Mouse (Mus musculus) MEL-GATA-1-ER (cell line): Measurements from ENCODE around the gene Hepacam.

Experiments used
- DNase-seq: peaks from one replicate; pipeline ENCODE4 v3.0.0-alpha.2; 2012; ENCODE audit warnings: low read depth; ENCODE audit errors: extremely low read depth

Gene Hepacam

GRCm38 (mm10) chr9:37383161-37383560, 16.0 kb downstream of the Hepacam start:
- DNase-seq: no peak

- DNase-seq: no peak
Measured at GRCm38 (mm10) chr9:37384284-37385182, 17.4 kb downstream of the Hepacam start.

- no peak for DNase-seq
Measured at GRCm38 (mm10) chr9:37390891-37391290, 23.7 kb downstream of the Hepacam start.

GRCm38 (mm10) chr9:37392071-37392470, 24.9 kb downstream of the Hepacam start:
- DNase-seq: no peak

- DNase-seq: no peak
Measured at GRCm38 (mm10) chr9:37393482-37394131, 26.5 kb downstream of the Hepacam start.

DNA sequence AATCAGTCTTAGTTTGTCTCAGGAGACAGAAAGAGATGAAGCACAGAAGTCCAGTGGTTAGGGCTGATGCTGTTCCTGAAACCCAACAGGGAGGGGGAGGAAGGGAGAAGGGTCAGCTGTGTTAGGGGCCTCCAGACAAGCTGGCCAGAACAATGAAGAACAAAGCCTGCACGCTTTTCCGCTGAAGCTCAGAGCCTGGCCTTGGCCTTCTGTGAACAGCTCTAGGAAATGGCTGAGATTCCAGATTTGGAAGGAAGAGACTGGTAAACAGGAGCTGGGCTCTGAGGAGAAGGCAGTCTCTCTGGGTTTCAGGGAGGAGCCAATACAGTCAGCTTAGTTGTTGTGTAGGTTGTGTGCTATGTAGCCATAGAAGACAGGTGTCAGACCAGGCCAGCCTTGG, 33.4 kb downstream of the Hepacam start:
- no peak for DNase-seq

- no peak for DNase-seq
Measured at GRCm38 (mm10) chr9:37401802-37402201, 34.7 kb downstream of the Hepacam start, which contains the start of gene Robo4. Robo4 (plus strand) TSS chr9:37401897.

DNA sequence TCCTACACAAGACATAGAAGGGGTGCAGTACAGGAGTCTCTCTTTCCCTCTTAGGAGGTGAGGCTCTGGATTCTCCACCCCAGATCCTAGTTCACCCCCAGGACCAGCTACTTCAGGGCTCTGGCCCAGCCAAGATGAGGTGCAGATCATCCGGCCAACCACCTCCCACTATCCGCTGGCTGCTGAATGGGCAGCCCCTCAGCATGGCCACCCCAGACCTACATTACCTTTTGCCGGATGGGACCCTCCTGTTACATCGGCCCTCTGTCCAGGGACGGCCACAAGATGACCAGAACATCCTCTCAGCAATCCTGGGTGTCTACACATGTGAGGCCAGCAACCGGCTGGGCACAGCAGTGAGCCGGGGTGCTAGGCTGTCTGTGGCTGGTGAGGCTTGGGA, 35.4 kb downstream of the Hepacam start:
- no peak for DNase-seq

GRCm38 (mm10) chr9:37403011-37403410, 35.9 kb downstream of the Hepacam start:
- DNase-seq: no peak

DNA sequence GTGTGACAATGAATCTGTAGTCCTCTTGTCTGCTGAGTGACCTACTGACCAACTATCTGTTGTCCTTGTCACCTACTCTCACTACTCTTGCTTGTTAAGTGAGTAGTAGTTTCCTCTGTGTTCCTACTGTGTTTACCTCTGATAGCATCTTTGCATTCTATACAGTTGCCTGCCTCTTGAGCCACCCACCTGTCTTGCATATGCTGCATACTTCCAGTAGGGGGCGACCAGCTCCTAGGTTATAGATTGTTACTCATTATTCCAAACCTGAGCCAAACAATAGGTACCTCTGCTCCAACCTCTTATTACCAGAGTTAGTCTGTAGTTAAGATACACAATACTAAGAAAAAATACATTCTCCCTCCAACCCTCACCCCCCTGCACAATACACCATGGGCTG, 39.2 kb downstream of the Hepacam start:
- peak; percentile 16 for DNase-seq

DNA sequence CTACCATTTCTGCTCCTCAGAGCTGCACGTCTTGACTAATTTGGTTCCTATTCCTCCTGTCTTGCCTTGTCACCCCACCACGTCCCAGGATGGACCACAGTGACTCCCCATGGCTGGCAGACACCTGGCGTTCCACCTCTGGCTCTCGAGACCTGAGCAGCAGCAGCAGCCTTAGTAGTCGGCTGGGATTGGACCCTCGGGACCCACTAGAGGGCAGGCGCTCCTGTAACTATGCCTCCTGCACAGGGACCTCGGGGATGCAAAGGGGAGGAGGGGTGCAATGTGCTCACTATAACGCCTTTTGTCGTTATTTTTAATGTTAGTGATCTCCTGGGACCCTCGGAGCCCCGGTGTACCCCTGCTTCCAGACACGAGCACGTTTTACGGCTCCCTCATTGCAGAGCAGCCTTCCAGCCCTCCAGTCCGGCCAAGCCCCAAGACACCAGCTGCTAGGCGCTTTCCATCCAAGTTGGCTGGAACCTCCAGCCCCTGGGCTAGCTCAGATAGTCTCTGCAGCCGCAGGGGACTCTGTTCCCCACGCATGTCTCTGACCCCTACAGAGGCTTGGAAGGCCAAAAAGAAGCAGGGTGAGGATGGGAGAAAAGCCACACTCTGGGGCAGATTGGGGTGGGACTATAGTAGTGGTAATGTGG, 40.8 kb downstream of the Hepacam start:
- DNase-seq: no peak

- DNase-seq: no peak
Measured at GRCm38 (mm10) chr9:37409698-37410445, 42.7 kb downstream of the Hepacam start.

- DNase-seq: no peak
Measured at GRCm38 (mm10) chr9:37412989-37413388, 45.8 kb downstream of the Hepacam start.

DNA sequence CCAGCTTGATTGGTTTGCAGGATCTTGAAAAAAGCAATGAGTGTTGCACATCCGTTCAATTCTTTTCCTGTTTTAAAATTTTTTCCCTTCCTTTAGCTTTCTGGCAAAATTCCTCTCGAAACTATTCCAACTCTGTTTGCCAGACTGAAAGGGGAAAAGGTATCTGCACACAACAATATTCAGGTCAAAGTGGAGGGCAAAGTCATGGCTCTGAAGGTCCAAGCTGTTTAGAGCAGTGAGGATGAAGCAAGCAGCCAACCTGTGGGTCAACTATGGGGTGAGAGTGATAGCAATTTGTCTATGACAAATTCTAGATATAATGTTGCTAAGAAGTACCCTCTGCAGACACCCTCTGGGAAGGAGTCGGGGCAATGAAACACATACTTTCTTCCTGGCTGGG, 47.5 kb downstream of the Hepacam start:
- DNase-seq: no peak

DNA sequence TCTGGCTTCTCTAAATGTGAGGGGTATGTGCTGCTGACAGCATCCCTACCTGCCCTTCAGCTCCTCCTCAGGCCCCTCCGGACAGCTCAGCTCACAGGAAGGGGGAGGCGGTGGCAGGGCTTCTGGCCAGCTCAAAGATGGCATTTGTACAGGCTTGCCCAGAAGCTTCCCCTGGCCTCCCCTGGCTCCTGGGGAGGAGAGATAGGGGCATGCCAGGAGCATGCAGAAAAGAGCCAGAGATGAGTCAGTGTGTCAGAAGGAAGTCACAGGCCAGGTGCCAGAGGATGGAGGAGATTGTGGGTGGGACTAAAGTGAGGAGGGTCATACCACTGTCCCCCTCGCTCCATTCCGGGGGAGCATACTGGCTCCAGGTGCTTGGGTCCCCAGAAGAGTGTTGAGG, 51.6 kb downstream of the Hepacam start:
- DNase-seq: no peak

- peak; percentile 76 for DNase-seq
Measured at GRCm38 (mm10) chr9:37420676-37421075, 53.5 kb downstream of the Hepacam start.

DNA sequence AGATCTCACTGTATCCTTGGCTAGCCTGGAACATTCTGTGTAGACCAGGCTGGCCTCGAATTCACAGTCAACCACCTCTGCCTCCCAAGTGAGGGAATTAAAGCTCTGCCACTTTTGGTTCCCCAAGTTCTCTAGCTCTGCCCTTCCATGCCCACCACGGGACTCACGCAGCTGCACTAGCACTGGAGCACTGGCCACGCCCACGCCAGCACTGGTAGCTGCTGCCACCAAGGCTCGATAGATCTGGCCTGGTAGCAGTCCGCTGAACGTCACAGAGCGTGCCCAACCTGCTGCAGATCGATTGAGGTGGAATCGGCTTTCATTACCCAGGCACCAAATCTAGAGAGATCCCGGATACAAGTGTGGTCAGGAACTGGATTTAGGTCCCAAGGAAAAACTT, 54.1 kb downstream of the Hepacam start:
- DNase-seq: no peak

- no peak for DNase-seq
Measured at GRCm38 (mm10) chr9:37429326-37429725, 62.2 kb downstream of the Hepacam start.

- peak; percentile 62 for DNase-seq
Measured at GRCm38 (mm10) chr9:37430582-37430981, 63.4 kb downstream of the Hepacam start.

- no peak for DNase-seq
Measured at GRCm38 (mm10) chr9:37432026-37432666, 65.0 kb downstream of the Hepacam start.
